Mouse (Mus musculus) liver, embryonic 15.5 days (tissue): ENCODE measurements around the gene Stbd1. TPM values are rescaled to one million over a fixed set of nuclear protein-coding genes. Genes with fewer than 3 reads are reported as not detected.

Source experiments
- ATAC-seq: fragments of 200-750 bp; cut with Nextera tagmentation; 2 replicates; pipeline ENCODE4 v1.8.0; 2017; ENCODE audit warnings: moderate number of reproducible peaks, mild to moderate bottlenecking, moderate library complexity; ENCODE audit not compliant: insufficient read depth
- H3K27ac ChIP-seq: fragments of 300-500 bp; sonication (generic); replicated peaks from 2 replicates; pipeline ENCODE4 v1.5.1; 2015; ENCODE audit warnings: mild to moderate bottlenecking, inconsistent platforms
- H3K27me3 ChIP-seq: fragments of 300-500 bp; sonication (generic); 2 replicates; pipeline ENCODE4 v1.6.1; 2015; ENCODE audit warnings: mild to moderate bottlenecking, inconsistent platforms
- H3K36me3 ChIP-seq: fragments of 300-500 bp; sonication (generic); replicated peaks from 2 replicates; pipeline ENCODE4 v1.6.1; 2015; ENCODE audit warnings: moderate library complexity, mild to moderate bottlenecking, inconsistent platforms
- H3K4me1 ChIP-seq: fragments of 300-500 bp; sonication (generic); replicated peaks from 2 replicates; pipeline ENCODE4 v1.6.1; 2015; ENCODE audit warnings: inconsistent platforms
- H3K4me2 ChIP-seq: fragments of 300-500 bp; sonication (generic); 2 replicates; pipeline ENCODE4 v1.6.1; 2015; ENCODE audit warnings: moderate library complexity, mild to moderate bottlenecking, inconsistent platforms
- H3K4me3 ChIP-seq: fragments of 300-500 bp; sonication (generic); replicated peaks from 2 replicates; pipeline ENCODE4 v1.5.1; 2015; ENCODE audit warnings: mild to moderate bottlenecking, inconsistent platforms
- H3K9ac ChIP-seq: fragments of 300-500 bp; sonication (generic); 2 replicates; pipeline ENCODE4 v1.6.1; 2015; ENCODE audit warnings: moderate library complexity, mild to moderate bottlenecking, inconsistent platforms
- H3K9me3 ChIP-seq: fragments of 300-500 bp; sonication (generic); replicated peaks from 2 replicates; pipeline ENCODE4 v1.6.1; 2016; ENCODE audit warnings: inconsistent platforms
- WGBS: fragments of 180-500 bp; shearing (Covaris S2); methylation state at CpG from one replicate; pipeline ENCODE4 v1.1.7; 2015; ENCODE audit warnings: mixed read lengths; ENCODE audit not compliant: insufficient replicate concordance; 5-methylcytosine and 5-hydroxymethylcytosine counted together
- polyA plus RNA-seq: library from polyadenylated mRNA; unstranded; fragments of >200 nt; fragmentation: Nextera tagmentation; extraction: Ambion mirVana; gene quantifications from 2 replicates; pipeline ENCODE4 v1.2.1, GENCODE M21; 2015

Gene Stbd1
- polyA plus RNA-seq, 1 experiment from 2014 or later: 33.7 TPM

DNA sequence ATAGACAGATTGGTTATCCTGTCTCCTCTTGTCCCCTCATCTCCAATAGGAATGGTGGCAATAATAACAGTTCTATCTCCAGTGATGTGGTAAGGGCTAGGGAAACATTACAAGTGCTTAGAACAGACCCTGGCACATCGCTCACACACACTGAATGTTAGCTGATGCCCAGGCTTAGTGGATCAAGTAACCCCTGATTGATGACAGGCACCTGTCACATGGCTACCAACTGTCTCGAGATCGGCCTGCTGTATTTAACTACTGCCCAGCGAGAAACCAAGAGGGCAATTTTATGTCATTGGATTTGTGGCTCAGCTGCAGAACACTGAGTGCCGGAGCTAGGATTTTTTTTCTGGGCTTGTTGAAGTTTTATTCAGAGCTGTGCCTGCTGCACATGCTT is 7.8 kb upstream of the Stbd1 start:
- 65% methylated on average over 5 of the region's 5 CpGs for WGBS
- Histone ChIP-seq H3K9ac (no peak overlapping the region), H3K27ac (no peak overlapping the region), H3K9me3 (no peaks in the 10 kb centered on the region), H3K4me3 (no peak overlapping the region), H3K27me3 (no peaks in the 10 kb centered on the region), H3K4me1 (no peaks in the 10 kb centered on the region), H3K36me3 (no peaks in the 10 kb centered on the region), H3K4me2 (no peak overlapping the region)
- ATAC-seq: no peak

- H3K4me2 ChIP-seq: no peak overlapping the region
- no peaks in the 10 kb centered on the region for H3K4me1 ChIP-seq
- H3K9ac ChIP-seq: no peak overlapping the region
- no peak overlapping the region for H3K4me3 ChIP-seq
- no peak overlapping the region for H3K27ac ChIP-seq
- no peak for ATAC-seq
- 75% methylated on average over 8 of the region's 8 CpGs for WGBS
- no peaks in the 10 kb centered on the region for H3K9me3 ChIP-seq
- H3K36me3 ChIP-seq: no peaks in the 10 kb centered on the region
- H3K27me3 ChIP-seq: peaks cover 7% of the 10 kb centered on the region
Measured at GRCm38 (mm10) chr5:92596865-92597264, 6.0 kb upstream of the Stbd1 start.

- Histone ChIP-seq H3K27ac (no peak overlapping the region), H3K36me3 (no peaks in the 10 kb centered on the region), H3K4me1 (no peaks in the 10 kb centered on the region), H3K4me2 (no peak overlapping the region), H3K9me3 (no peaks in the 10 kb centered on the region), H3K27me3 (peaks cover 27% of the 10 kb centered on the region), H3K4me3 (no peak overlapping the region), H3K9ac (no peak overlapping the region)
- WGBS: 62% methylated on average over 10 of the region's 10 CpGs
- no peak for ATAC-seq
Measured at GRCm38 (mm10) chr5:92599030-92599429, 3.8 kb upstream of the Stbd1 start.

DNA sequence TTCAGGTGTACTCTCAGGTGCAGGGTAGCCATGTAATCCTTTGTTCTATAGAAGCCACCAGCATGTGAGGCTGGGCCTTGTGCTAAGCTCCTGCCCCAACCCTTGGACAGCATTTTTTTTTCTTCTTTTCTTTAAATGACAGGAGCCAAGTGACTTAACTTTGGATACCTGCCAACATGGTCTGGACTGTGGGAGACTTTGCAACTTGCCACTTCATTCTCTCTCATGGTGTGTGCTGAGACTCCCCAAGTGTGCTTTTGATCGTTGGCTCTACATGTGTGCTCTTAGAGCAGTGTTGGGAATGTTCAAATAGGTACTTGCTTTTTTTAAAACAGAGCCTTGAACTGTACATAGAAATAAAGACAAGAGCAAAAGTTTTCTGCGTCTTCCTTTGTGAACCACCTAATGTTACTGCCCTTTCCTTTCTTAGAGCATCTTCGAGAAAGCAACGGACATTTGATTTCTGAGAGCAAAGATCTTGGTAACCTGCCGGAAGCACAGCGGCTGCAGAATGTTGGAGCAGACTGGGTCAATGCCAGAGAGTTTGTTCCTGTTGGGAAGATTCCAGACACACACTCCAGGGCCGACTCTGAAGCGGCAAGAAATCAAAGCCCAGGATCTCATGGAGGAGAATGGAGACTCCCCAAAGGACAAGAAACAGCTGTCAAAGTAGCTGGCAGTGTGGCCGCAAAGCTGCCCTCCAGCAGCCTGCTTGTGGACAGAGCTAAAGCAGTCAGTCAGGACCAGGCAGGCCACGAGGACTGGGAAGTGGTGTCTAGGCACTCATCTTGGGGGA is 1.8 kb downstream of the Stbd1 start:
- no peak for ATAC-seq
- no peaks in the 10 kb centered on the region for H3K36me3 ChIP-seq
- 62% methylated on average over 10 of the region's 10 CpGs for WGBS
- no peaks in the 10 kb centered on the region for H3K9me3 ChIP-seq
- 0 out of 2 replicates have a peak overlapping the region, but pooled peaks have one; percentile 59 for H3K4me3 ChIP-seq
- H3K9ac ChIP-seq: no peak overlapping the region
- H3K4me2 ChIP-seq: peak overlapping the region; percentile 66
- peaks cover 5% of the 10 kb centered on the region; the same call in 1 of the 2 replicates for H3K4me1 ChIP-seq
- H3K27ac ChIP-seq: no peak overlapping the region
- peaks cover 34% of the 10 kb centered on the region for H3K27me3 ChIP-seq

DNA sequence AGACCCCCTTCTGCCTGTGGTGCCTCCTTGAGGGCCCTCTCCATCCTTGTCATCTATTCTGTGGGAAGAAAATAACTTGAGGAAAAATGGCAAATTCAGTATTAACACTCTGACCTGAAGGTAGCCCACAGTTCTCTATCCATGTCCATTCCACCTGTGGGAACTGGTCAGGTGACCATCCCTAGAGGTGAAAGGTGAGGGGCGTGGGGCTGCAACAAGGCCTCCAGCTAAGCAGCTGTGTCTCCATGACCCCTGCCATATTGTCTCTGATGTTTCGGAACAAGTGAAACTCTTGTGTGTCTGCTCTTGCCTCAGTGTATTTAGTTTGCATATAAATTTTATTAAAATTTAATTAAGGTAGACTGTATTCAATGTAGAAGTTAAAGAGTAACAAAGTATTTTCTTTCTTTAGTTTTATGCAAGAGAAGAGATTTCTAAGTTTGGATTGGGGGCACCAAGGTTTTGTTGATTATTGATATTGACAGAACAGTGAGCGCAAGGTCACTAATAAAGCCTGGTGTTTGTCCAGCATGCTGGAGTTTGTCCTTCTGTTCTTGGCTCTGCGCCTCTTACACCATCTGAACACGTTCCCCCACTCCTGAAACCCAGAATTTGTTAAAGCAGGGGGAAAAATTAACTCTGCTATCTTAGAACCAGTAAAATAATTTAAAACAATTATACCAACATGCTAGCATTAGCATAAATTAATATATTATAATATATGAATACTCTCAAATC is 4.8 kb downstream of the Stbd1 start:
- peaks cover 5% of the 10 kb centered on the region; the same call in 1 of the 2 replicates for H3K4me1 ChIP-seq
- H3K27me3 ChIP-seq: peaks cover 20% of the 10 kb centered on the region
- no peaks in the 10 kb centered on the region for H3K9me3 ChIP-seq
- WGBS: 61% methylated on average over 5 of the region's 5 CpGs
- H3K4me2 ChIP-seq: no peak overlapping the region
- ATAC-seq: peak; percentile 54
- H3K4me3 ChIP-seq: no peak overlapping the region
- H3K9ac ChIP-seq: no peak overlapping the region
- H3K36me3 ChIP-seq: no peaks in the 10 kb centered on the region
- H3K27ac ChIP-seq: peak overlapping the region; percentile 59

DNA sequence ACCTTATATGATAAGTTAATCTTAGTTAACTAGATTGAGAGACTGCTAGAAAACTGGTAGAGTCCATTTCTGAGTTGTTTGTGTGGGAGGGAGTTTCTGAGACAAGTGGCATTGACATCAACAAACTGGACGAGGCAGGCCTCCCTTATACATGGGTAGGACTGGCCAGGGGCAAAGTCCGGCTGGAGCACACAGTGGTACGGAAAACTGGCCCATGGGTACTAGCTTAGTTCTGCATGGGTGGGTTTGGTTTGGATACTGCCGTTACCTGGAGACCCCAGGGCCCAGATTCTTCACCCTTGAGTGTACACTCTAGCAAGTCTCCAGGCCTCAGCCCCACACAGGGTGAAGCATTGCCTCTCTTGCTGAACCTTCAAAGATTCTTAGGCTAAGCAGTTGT is 9.9 kb downstream of the Stbd1 start:
- Histone ChIP-seq H3K9me3 (no peaks in the 10 kb centered on the region), H3K27me3 (no peaks in the 10 kb centered on the region), H3K36me3 (no peaks in the 10 kb centered on the region), H3K4me1 (peaks cover 3% of the 10 kb centered on the region; the same call in 1 of the 2 replicates), H3K27ac (no peak overlapping the region), H3K9ac (no peak overlapping the region), H3K4me2 (no peak overlapping the region), H3K4me3 (no peak overlapping the region)
- ATAC-seq: no peak
- 61% methylated on average over 4 of the region's 4 CpGs for WGBS

DNA sequence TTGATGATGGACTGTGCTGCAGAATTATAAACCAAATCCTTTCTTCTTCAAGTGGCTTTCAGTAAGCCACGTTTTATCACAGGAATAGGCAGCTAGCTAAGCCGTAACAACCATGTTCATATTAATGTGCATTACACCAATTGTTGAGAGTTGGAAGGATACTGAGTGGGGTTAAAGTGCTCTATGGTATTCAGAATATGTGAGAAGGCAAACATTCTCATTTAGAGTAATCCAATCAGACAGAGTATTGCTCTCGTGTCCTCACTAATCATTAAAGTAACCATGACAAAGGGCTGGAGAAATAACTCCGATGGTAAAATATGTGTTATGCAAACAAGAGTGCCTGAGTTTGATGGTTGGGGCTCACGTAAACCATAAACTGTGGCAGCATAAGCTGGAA is 19.0 kb downstream of the Stbd1 start:
- no peak for ATAC-seq
- WGBS: 68% methylated on average over 5 of the region's 5 CpGs
- Histone ChIP-seq H3K4me2 (no peak overlapping the region), H3K9ac (no peak overlapping the region), H3K36me3 (no peaks in the 10 kb centered on the region), H3K27ac (no peak overlapping the region), H3K9me3 (no peaks in the 10 kb centered on the region), H3K4me3 (no peak overlapping the region), H3K27me3 (no peaks in the 10 kb centered on the region), H3K4me1 (no peaks in the 10 kb centered on the region)

DNA sequence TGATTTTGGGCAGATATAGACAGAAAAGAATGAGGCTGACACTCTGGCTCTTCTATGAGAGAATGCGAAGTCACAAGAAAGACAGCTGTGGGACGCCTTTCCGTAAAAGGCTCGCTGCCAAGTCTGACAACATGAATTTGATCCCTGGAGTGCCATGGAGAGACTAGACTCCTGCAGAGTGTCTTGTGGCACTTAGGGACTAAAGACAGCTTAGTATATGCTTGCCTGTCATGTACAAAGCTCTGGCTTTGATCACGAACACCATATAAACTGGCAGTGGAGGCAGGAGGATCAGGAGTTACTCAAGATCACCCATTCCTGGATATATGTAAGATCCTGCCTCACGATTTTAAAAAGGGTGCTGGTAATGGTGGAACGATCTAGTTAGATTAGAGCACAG is 25.1 kb downstream of the Stbd1 start:
- 64% methylated on average over 7 of the region's 7 CpGs for WGBS

DNA sequence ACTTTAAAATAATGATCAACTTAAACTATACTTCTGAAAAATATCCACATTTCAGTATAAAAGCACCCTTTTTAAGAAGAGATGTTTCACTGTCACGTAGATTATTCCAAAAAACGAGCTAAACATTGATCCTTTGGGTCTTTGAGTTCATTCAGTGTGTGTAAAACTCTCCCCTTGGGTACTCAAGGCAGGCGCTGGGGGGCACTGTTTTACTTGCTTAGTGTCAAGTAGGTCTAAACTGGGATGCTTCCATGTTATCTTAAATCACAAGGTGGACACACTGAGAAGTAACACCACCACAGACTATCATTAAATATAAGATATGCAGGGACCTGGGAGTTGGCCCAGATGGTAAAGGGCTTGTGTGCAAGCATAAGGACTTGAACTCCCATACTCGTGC is 30.7 kb downstream of the Stbd1 start:
- no peaks in the 10 kb centered on the region for H3K9me3 ChIP-seq
- H3K36me3 ChIP-seq: no peaks in the 10 kb centered on the region
- no peak overlapping the region for H3K4me2 ChIP-seq
- H3K9ac ChIP-seq: no peak overlapping the region
- H3K4me3 ChIP-seq: no peak overlapping the region
- 44% methylated on average over 4 of the region's 4 CpGs for WGBS
- no peaks in the 10 kb centered on the region for H3K27me3 ChIP-seq
- no peak for ATAC-seq
- no peaks in the 10 kb centered on the region for H3K4me1 ChIP-seq
- H3K27ac ChIP-seq: no peak overlapping the region

More for the DNA sequence above, 25.1 kb downstream of the Stbd1 start:
- Histone ChIP-seq H3K4me2 (no peak overlapping the region), H3K9ac (no peak overlapping the region), H3K27ac (no peak overlapping the region), H3K36me3 (no peaks in the 10 kb centered on the region), H3K27me3 (no peaks in the 10 kb centered on the region), H3K4me3 (no peak overlapping the region), H3K9me3 (no peaks in the 10 kb centered on the region), H3K4me1 (no peaks in the 10 kb centered on the region)
- no peak for ATAC-seq

- Histone ChIP-seq H3K4me2 (no peak overlapping the region), H3K4me1 (no peaks in the 10 kb centered on the region), H3K4me3 (no peak overlapping the region), H3K27me3 (no peaks in the 10 kb centered on the region), H3K36me3 (no peaks in the 10 kb centered on the region), H3K9me3 (no peaks in the 10 kb centered on the region), H3K27ac (no peak overlapping the region), H3K9ac (no peak overlapping the region)
- no peak for ATAC-seq
- WGBS: 48% methylated on average over 3 of the region's 3 CpGs
Measured at GRCm38 (mm10) chr5:92634916-92635315, 32.1 kb downstream of the Stbd1 start.

DNA sequence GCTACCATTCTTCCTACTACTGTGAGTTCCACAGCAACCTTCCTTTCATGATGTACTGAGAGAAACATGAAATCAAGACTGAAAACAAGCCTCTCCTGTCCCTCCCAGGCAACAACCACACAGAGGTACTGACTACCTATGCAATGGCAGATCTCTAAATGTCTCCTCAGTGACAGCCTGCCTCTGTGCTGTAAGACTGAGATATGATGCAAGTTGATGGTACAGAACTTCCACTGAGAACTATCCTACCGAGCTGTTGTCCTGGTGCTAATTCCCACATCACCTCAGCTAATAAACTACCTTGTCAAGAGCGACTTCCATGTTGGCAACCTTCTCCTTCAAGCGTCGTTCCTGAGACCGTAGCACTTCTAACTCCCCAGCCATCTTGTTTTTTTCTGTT is 33.0 kb downstream of the Stbd1 start:
- H3K4me1 ChIP-seq: no peaks in the 10 kb centered on the region
- no peak for ATAC-seq
- no peak overlapping the region for H3K4me3 ChIP-seq
- H3K36me3 ChIP-seq: no peaks in the 10 kb centered on the region
- H3K27ac ChIP-seq: no peak overlapping the region
- no peak overlapping the region for H3K9ac ChIP-seq
- H3K4me2 ChIP-seq: no peak overlapping the region
- H3K9me3 ChIP-seq: no peaks in the 10 kb centered on the region
- WGBS: 68% methylated on average over 5 of the region's 5 CpGs
- H3K27me3 ChIP-seq: no peaks in the 10 kb centered on the region
